Mouse (Mus musculus) E14TG2a.4 (cell line): ENCODE data around the gene Cnep1r1.

Experiments
- H3K27me3 ChIP-seq: 2 replicates; pipeline ENCODE4 v1.6.1; 2014; ENCODE audit warnings: low read length, control low read depth; ENCODE audit not compliant: insufficient read depth
- H3K36me3 ChIP-seq: 2 replicates; pipeline ENCODE4 v1.6.1; 2014; ENCODE audit warnings: low read length, control low read depth; ENCODE audit not compliant: insufficient read depth
- H3K4me1 ChIP-seq: replicated peaks from 2 replicates; pipeline ENCODE4 v1.6.1; 2014; ENCODE audit warnings: low read depth, low read length, control low read depth
- H3K4me3 ChIP-seq: replicated peaks from 2 replicates; pipeline ENCODE4 v1.5.1; 2014; ENCODE audit warnings: mild to moderate bottlenecking, low read length
- H3K9me3 ChIP-seq: 2 replicates; pipeline ENCODE4 v1.6.1; 2014; ENCODE audit warnings: low read length, control low read depth
- CTCF ChIP-seq: conservative IDR thresholded peaks from 2 replicates; pipeline ENCODE4 v1.5.1; 2014; ENCODE audit warnings: low read length
- NANOG ChIP-seq: IDR thresholded peaks from 2 replicates; pipeline ENCODE4 v1.6.1; 2014; ENCODE audit warnings: borderline replicate concordance, low read length, mixed read lengths
- POU5F1 ChIP-seq: IDR thresholded peaks from 2 replicates; pipeline ENCODE4 v1.6.1; 2014; ENCODE audit warnings: low read length, borderline replicate concordance

Gene Cnep1r1

DNA sequence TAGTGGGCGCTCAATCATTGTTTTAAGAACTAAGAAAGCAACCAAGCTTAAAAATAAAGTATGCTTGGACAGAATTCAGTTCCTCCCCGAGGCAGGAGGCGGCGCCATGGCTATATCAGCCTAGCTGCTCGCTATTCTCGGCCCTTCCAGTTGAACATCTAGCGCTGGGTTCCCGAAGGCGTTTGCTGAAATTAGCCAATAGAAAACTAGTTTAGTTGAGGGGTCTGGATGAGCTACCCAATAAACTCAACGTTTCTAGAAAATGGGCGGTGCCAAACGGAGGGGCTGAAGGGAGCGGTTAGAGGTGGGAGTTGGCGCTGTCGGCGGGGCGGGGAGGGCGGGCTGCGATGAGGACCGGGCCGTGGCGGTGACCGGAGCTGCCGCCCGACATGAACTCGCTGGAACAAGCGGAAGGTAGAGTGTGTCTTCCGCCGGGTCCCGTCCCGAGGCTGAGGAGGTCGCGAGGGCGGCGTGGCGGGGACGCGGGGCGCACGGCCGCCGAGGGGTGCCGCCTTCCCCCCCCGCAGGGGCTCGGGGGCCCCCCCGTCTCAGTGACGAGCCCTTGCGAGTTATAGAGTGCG, at the start of gene Cnep1r1:
Gene Cnep1r1, plus strand, starts transcription at position 314 of the 581 bp plus-strand sequence.
- TF ChIP-seq CTCF (peak; percentile 54), NANOG (no peak)
- H3K4me1 ChIP-seq: peaks cover 18% of the 10 kb centered on the region
- no peaks in the 10 kb centered on the region for H3K9me3 ChIP-seq
- no peaks in the 10 kb centered on the region for H3K27me3 ChIP-seq
- peak within 1 kb of the TSS; percentile 96 for H3K4me3 ChIP-seq
- peaks cover 13% of the 10 kb centered on the region for H3K36me3 ChIP-seq

DNA sequence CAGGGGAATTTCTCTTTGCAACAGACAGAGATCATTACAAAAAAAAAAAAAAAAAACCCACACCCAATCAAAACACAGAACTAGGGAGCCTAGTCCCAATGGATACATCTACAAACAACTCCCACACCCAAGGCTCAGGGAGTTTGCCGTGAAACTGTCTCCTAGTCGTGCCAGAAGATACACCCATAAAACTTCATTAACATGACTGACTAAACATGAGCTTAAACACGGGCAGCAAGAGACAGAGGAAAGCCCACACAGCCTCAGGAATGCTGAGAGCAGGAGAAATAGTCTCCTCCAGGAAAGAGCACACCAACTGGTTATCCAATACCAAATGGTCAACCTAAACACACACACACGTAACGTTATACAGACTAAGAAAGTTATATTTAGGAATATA, 36.4 kb upstream of the Cnep1r1 start:
- no peaks in the 10 kb centered on the region; the same call in 1 of the 2 replicates for H3K27me3 ChIP-seq
- no peaks in the 10 kb centered on the region for H3K9me3 ChIP-seq
- no peaks in the 10 kb centered on the region for H3K36me3 ChIP-seq
- H3K4me3 ChIP-seq: no peak overlapping the region
- TF ChIP-seq POU5F1: no peak
- no peak for TF ChIP-seq CTCF
- TF ChIP-seq NANOG: no peak
- no peaks in the 10 kb centered on the region for H3K4me1 ChIP-seq

DNA sequence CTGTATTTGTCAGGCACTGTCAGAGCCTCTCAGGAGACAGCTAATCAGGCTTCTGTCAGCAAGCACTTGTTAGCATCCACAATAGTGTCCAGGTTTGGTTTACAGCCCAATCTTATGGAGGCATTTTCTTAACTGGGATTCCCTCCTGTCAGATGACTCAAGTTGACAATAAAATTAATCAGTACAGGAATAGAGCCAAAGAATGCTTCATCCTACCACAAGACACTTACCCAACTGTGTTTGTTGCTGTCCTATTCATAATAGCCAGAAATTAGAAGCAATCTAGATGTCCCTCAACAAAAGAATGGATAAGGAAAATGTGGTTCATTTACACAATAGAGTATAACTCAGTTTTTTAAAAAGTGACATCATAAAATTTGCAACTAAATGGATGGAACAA, 30.6 kb upstream of the Cnep1r1 start:
- Histone ChIP-seq H3K27me3 (no peaks in the 10 kb centered on the region), H3K36me3 (no peaks in the 10 kb centered on the region), H3K9me3 (no peaks in the 10 kb centered on the region), H3K4me3 (no peak overlapping the region), H3K4me1 (peaks cover 10% of the 10 kb centered on the region)
- no peak for TF ChIP-seq CTCF
- TF ChIP-seq POU5F1: no peak

DNA sequence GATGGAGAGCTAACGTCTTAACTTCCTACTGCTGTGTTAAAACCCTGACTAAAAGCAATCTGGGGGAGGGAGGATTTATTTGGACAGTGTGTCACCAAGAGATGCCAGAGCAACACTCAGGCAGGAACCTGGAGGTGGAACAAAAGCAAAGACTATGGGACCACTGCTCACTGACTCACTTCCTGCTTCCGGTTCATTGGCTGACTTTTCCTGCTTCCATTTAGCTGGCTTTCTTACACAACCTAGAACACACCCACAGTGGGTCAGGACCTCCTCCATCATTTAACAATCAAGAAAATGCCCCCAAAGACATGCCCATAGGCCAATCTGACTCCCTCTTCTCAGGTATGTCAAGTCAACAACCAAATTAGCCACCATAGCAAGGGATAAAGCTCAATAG, 26.9 kb upstream of the Cnep1r1 start:
- no peak overlapping the region for H3K4me3 ChIP-seq
- H3K9me3 ChIP-seq: no peaks in the 10 kb centered on the region
- no peak for TF ChIP-seq CTCF
- no peaks in the 10 kb centered on the region for H3K36me3 ChIP-seq
- peaks cover 15% of the 10 kb centered on the region for H3K4me1 ChIP-seq
- no peaks in the 10 kb centered on the region for H3K27me3 ChIP-seq

DNA sequence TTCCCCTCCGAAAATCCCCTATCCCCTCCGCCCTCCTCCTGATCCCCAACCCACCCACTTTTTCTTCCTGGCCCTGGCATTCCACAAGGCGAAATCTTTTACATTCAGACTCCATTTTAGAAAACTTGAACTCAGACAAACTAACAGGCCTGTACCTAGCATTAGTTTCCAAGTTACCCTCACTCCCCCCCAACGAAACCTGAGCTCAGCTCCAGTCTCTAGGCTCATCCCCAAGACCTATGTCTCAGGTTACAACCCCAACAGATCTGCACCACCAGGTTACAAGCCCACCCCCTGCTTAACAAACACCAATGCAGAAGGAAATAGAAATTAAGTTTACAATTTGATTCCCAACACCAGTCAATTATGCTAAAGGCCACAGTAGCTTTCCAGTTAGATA, 25.2 kb upstream of the Cnep1r1 start:
- H3K4me3 ChIP-seq: no peak overlapping the region
- no peaks in the 10 kb centered on the region for H3K9me3 ChIP-seq
- no peaks in the 10 kb centered on the region for H3K27me3 ChIP-seq
- no peaks in the 10 kb centered on the region for H3K36me3 ChIP-seq
- TF ChIP-seq CTCF: no peak
- peaks cover 15% of the 10 kb centered on the region for H3K4me1 ChIP-seq

DNA sequence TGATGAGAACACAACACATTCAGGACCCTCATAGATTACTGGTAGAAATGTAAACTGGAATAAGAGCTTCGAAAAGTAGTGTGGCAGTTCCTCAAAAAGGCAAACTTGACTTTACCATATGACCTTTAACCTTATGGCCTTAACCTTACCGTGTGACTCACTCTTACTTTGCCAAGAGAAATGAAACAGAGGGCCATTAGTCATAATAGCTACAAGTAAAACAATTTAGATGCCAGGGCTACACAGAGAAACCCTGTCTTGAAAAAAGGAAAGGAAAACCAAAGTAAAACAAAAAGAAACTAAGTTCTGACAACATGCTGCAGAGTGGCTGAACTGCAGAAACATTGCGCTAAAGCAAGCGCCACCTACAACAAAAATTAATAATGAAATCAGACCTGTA, 19.7 kb upstream of the Cnep1r1 start:
- no peaks in the 10 kb centered on the region for H3K36me3 ChIP-seq
- no peak for TF ChIP-seq CTCF
- TF ChIP-seq NANOG: no peak
- TF ChIP-seq POU5F1: no peak
- no peak overlapping the region for H3K4me3 ChIP-seq
- H3K4me1 ChIP-seq: peaks cover 7% of the 10 kb centered on the region
- H3K9me3 ChIP-seq: no peaks in the 10 kb centered on the region
- H3K27me3 ChIP-seq: no peaks in the 10 kb centered on the region

DNA sequence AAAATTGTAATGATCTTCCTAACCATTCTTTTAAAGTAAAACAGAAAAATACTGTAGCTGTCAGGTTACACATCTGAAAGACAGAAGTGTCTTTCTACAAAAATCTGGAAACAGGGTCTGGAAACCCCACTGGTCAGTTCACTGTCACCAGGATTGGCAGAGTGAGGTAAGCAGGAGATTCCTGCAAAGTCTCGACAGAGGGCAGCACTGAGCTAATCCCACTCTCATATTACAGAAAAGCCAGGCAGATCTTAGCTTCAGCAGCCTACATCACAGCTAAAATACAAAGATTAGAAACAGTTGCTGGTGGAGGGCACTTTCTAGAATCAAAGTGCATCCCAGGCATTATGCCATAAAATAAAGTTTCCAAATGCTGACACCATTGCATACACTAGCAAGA, 19.0 kb upstream of the Cnep1r1 start:
- Histone ChIP-seq H3K36me3 (no peaks in the 10 kb centered on the region), H3K27me3 (no peaks in the 10 kb centered on the region), H3K4me1 (peaks cover 8% of the 10 kb centered on the region), H3K9me3 (no peaks in the 10 kb centered on the region), H3K4me3 (no peak overlapping the region)
- TF ChIP-seq NANOG (no peak), CTCF (peak; percentile 90)

DNA sequence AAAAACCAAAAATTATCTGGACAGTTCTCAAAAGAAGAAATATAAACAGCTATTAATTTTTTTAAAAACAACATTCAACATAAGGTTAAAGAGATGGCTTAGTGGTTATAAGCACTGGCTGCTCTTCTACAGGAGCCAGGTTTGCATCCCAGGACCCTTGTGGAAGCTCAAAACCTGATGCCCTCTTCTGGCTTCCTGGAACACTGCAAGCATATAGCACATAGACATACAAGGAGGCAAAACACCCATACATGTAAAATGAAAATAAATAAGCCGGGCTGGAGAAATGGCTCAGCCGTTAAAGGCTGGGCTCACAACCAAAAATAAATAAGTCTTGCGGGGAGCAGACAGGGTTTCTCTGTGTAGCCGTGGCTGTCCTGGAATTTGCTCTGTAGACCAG, 9.3 kb upstream of the Cnep1r1 start:
- Histone ChIP-seq H3K4me3 (no peak overlapping the region), H3K36me3 (no peaks in the 10 kb centered on the region), H3K4me1 (peaks cover 15% of the 10 kb centered on the region; the same call in 1 of the 2 replicates), H3K9me3 (no peaks in the 10 kb centered on the region), H3K27me3 (peaks cover 3% of the 10 kb centered on the region; the same call in 1 of the 2 replicates)
- no peak for TF ChIP-seq NANOG
- peak; percentile 37 for TF ChIP-seq CTCF
- no peak for TF ChIP-seq POU5F1

DNA sequence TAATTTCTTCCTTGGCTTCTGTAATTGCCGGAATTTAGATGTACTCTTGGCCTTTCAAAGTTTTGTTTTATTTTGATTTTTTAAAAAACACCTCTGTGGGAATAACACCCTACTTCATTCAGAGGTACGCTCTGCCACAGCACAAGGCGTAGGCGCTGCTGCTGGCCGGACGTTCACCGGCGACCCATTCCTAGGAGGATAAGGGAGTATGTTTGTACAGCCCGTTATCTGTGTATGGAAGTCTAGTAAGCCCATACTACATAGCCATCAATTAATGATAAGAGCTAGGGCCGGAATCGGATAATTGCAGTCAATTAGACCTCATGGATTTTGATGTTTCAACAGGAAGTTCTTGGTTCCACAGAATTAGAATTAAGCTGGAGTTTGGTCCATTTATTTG, 507 bp downstream of the Cnep1r1 start:
- peaks cover 18% of the 10 kb centered on the region for H3K4me1 ChIP-seq
- peaks cover 16% of the 10 kb centered on the region for H3K36me3 ChIP-seq
- TF ChIP-seq POU5F1: no peak
- H3K9me3 ChIP-seq: no peaks in the 10 kb centered on the region
- H3K4me3 ChIP-seq: peak overlapping the region; percentile 96
- H3K27me3 ChIP-seq: no peaks in the 10 kb centered on the region
